Mouse (Mus musculus): ENCODE measurements around the gene Rasl10a.
A peak's percentile ranks its signal among the peaks of the same experiment; 100 is the strongest.
"Not testable (repeated sequence)": the region's sequence is repeated elsewhere in the genome, so short reads cannot be mapped to it uniquely, and the experiment has no call there.

Rasl10a gene

DNA sequence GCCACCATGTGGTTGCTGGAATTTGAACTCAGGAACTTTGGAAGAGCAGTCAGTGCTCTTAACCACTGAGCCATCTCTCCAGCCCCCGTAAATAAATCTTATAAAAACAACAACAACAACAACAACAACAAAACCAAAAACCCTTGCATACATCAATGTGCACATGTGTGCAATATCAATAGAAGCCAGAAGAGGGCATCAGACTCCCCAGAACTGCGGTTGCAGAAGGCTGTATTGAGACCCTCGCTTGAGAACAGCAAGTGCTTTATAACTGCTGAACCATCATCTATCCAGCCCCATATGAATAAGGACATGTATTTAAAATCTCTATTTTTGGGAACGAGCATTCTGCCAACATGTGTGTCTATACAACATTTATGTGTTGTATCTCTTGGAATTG, 17.0 kb downstream of the Rasl10a start:
- DNase-seq (ENCODE audit: low read depth, low spot score): peak; percentile 70

DNA sequence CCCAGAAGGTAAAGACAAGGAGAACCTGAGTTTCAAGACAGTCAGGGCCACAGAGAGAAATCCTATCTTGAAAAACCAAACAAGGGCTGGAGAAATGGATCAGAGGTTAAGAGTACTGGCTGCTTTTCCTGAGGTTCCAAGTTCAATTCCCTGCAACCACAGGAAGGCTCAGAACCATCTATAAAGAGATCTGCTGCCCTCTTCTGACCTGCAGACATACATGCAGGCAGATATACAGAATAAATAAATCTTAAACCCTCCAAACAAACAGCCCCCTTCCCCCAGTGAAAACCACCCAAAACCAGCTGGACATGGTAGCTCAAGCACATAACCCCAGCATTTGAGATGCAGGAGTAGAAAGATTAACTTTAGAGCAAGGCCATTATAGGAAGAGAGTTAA, 17.8 kb downstream of the Rasl10a start:
- peak; percentile 47 for DNase-seq (ENCODE audit: low read depth, low spot score)

DNA sequence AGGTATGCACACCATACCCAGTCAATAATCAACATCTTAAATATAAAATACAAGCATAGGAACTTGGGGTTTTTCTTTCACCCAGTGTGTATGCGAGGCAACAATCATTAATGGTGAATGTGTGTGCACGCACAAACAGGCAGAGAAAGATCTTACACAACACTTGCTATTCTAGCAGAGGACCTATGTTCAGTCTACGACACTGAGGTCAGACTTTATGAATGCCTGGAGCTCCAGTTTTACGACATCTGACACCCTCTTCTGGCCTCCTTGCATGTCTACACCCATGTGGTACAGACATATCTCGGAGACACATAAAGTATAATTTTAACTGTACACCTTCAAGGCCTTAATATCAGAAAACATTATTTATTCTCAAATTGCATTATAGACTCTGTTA, 18.9 kb downstream of the Rasl10a start:
- DNase-seq (ENCODE audit: low read depth, low spot score): not testable (repeated sequence)

DNA sequence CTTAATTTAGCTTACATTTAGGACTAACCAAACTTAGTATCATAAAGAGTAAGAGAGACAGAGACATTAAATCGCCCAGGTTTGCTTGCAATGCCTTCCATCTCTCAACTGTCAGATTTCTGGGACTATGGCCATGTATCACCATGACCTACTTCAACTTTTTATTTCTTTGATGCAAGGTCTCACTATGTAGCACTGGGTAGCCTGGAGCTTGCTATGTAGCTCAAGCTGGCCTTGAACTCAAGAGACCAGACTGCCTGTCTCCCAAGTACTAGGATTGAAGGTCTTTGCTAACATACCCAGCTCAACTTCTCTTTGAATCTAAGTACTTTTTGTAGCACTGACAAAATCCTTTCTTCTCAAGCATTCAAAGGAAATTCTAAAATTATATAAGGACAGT, 31.2 kb downstream of the Rasl10a start:
- no peak for DNase-seq (ENCODE audit: low read depth, low spot score)

DNA sequence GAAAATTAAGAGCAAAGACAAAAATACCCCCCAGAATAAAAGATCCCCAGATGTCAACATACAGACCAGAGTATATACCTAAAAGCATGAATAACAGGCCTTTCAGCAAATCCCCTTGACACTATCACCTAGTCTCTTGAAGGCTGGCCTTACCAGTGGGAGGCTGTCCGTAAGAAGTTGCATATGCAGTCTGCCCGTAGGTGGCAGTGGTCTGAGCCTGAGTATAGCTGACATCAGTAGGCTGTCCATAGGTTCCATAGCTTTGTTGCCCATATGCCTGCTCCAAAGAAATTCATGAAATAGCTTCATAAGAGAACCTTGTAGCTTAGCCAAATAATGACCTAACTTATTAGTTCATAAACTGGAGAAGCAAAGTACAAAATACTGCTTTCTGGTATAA, 33.8 kb downstream of the Rasl10a start:
- peak; percentile 70 for DNase-seq (ENCODE audit: low read depth, low spot score)

DNA sequence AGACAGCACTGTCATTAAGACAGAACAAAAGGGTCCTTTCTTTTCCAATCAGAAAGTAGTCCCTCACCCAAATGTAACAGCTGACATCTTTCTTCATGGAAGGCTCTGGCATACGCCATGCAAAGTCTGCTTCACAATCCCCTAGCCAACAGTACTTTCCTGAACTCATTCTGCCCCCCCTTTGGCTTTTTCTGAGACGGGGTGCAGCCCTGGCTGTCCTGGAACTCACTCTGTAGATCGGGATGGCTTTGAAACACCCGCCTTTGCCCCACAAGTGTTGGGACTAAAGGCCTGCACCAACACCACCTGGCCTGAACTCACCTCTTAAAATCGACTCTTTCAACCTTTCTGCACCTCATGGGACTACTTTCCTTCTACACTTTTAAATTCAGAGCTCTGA, 37.9 kb downstream of the Rasl10a start:
- DNase-seq (ENCODE audit: low read depth, low spot score): peak; percentile 26

DNA sequence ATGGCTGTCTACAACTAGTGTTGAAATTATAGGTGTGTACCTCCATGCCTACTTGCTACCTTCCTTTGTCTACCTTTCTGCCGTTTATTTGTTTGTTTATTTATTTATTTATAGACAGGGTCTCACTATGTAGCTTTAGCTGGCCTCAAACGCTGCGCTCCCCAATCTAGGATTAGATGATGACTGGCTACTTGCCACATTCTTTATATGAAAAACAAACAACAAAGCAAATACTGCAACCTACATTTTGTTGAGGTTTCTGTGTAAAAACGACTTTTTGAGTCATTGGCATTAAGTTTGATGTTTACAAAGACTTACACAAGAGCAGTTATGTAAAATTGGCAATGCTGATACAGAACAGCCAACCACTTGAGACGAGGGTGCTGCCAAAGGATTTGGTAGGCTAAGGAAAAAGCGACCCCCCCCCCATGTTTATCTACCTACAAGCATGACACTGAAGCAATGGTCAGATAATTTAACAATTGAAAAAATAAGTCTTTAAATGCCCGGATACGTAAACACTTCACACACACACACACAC, 38.6 kb downstream of the Rasl10a start:
- no peak for DNase-seq (ENCODE audit: low read depth, low spot score)

DNA sequence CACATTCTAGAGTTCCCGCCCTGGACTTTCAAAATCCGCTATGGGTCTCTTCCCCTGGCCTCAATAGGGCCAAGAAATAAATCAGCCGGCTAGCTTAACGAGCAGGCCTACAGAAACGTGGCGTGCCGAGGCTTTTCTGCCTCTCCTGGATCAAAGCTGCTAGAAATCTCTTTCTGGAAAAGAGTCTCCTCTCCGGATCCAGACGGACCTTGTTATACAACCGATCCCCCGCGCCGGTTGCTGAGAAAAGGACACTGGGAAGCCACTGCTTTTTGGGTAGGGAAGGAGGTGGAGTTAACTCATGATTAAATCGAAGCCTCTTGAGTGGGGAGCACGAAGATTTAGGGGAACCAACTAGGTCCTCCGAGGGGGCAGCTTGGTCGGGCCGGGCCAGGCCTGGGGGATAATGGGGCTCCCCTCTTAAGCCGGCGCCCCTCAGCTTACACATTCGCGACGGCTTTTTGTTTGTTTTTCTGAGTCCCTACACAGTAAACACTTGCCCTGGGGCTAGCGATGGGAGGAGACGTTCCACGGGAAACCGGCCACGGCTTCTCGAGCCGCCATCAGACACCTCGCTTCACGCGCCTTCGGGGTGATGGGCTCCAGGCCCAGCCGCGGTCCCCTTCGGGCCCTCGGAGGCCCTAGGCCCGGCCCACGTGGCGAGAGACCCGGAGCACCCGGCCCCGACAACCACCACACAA, 40.3 kb downstream of the Rasl10a start:
- peak; percentile 56 for DNase-seq (ENCODE audit: low read depth, low spot score)

DNA sequence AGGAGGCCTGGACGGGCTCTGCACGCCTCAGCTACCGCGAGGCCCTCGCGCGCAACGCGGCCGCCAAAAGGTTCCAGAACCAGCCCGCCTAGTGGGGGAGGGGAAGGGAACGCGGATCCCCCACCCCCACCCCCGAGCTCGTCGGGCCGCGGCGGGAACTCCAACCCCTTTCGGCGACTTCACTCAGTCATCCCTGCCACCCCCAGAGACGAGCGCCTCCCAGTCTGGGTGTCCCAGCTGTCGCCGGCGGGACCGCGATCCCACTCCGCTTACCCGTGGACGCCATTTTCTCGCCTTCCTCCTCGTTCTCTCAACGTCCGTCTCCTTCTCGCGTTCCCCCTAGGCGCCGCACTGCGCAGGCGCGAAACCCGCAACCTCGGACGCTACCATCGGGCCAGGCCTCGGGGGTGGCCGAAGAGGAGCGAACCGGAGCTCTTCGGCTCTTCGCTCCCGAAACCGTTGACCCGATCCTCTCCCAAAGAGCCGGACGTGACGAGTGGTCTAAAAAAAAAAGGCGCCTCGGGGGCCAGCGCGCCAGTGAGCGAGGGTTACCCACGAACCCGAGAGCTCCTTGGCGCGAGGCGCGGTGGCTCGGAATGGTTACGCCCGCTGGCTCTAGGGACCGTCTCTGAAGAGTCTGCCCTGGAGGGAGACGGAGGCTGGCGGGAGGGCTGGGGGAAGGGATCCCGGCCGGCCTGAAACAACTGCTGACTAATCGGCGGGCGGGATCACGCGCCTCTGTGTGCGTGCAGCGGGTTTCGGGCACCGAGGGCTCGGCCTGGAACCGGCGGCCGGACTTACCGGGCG, 41.0 kb downstream of the Rasl10a start, which contains the start of the genes Rhbdd3 and Ewsr1:
Gene Rhbdd3, plus strand, starts transcription at position 191 of the 807 bp plus-strand sequence.
Gene Ewsr1, minus strand, starts transcription at position 531 of the 807 bp plus-strand sequence.
- DNase-seq (ENCODE audit: low read depth, low spot score): peak; percentile 97

DNA sequence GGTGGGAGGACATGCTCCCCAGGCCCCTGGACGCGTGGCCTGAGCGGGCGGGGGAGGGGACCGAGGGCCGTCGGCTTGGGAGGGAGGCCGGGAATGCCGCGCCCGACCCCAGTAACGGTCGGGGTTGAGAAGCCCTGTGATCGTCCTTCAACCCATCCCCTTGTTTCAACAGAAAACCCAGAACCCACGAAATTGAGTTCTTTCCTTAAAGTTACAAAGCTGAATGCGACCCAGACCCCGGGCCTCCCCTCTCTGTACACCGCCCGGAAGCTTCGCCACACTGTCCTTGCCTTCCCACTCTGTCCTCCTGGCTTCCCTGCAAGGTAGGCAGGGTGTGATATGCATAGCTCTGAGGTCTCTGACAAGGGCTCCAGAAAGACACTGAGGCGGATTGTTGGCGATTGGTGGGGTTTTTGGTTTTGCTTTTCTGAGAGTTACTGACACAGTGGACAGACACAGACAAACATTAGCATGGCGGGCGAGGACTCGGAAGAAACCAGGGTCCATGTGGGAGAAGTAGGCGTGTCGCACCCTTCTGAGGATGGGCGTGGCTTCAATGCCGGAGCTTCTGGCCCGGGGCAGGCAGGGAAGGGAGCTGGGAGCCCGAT, 41.8 kb downstream of the Rasl10a start:
- peak; percentile 90 for DNase-seq (ENCODE audit: low read depth, low spot score)

DNA sequence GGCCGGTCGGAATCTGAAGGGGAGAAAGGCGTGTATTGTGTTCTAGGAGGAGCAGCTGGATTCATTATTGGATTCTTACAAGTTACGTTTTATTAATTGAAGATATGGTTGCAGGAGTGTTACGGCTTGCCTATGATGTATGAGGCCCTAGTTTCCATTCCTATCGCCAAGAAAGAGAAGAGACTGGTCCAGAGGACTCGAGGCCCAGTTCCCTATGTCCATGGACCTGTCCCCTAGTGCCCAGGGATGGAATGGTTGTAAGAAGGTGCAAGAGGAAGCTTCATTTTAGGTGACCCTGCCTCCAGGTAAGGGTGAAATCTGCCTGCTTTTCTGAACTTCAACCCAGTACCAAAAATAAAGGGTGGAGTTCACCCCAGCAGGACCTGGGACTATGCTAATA, 42.4 kb downstream of the Rasl10a start:
- no peak for DNase-seq (ENCODE audit: low read depth, low spot score)

DNA sequence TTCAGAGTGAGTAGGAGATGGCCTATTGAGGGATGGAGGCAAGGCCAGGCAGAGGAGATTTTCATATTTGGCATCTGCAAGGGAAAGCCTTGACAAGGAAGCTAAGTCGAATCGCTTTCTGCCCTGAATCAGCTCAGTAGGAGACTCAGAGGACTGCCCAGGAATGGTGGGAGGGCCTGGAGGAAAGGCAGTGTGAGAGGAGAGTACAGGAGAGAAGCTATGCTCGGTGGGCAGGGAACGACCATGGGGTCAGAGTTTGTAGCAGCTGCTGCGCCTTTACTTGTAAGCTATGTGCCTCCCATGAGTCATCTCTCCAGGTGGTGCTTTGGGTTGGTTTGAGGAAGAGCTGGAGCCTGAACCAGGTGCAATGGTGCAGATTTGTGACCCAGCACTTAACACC, 42.9 kb downstream of the Rasl10a start:
- DNase-seq (ENCODE audit: low read depth, low spot score): no peak

DNA sequence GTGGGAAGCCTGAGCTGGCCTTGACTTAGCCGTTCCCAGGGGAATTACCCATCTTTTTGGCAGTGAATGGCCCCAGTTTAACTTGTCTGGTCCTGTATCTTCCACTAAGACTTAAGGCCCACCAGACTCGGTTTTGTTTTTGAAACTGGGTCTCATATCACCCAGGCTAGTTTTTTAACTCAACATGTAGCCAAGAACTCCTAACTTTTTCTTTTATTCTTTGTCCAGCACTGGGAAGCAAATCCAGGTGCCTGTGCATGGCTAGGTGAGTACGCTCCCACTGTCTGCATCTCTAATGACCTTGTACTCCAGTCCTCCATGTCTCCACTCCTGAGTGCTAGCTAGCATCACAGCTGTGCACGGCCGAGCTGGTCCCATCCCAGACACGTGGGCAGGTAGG, 43.7 kb downstream of the Rasl10a start:
- no peak for DNase-seq (ENCODE audit: low read depth, low spot score)

DNA sequence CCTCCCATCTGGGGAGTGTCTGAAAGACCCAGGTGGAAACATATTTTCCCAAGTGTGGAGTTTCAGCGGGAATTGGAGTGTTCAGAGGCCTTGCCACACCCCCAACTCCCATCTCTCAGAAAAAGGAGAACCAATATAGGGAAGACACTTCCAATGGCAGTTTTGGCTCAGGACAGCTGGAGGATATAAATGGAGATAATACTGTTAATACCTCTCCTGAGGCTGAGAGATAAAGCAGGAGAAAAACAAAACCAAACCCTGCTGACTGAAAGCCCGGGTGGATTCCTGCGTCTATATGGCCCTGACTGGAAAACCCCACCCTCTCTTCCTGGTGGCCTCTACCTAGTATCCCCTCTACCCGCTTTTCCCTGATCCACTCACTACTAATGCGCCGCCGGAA, 44.5 kb downstream of the Rasl10a start:
- DNase-seq (ENCODE audit: low read depth, low spot score): no peak

DNA sequence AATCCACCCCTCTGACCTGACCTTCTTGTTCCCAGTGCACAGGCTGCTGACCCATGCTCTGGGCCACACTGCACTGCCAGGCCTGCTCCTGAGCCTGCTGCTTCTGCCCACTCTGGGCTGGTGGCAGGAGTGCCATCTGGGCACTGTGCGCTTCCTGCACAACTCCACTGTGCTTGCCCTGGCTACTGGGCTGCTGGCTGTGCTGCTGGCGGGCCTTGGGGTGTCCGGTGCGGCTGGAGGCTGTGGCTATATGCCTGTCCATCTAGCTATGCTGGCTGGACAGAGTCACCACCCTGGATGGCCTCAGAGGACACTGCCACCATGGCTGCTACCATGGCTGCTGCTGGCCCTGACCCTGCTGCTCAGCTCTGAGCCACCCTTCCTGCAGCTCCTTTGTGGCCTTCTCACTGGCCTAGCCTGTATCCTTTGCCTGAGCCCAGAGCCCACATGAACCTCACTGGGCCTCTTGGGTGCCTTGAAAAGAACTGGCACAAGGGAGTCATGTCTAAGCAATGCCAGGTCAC, 46.1 kb downstream of the Rasl10a start:
- DNase-seq (ENCODE audit: low read depth, low spot score): no peak

DNA sequence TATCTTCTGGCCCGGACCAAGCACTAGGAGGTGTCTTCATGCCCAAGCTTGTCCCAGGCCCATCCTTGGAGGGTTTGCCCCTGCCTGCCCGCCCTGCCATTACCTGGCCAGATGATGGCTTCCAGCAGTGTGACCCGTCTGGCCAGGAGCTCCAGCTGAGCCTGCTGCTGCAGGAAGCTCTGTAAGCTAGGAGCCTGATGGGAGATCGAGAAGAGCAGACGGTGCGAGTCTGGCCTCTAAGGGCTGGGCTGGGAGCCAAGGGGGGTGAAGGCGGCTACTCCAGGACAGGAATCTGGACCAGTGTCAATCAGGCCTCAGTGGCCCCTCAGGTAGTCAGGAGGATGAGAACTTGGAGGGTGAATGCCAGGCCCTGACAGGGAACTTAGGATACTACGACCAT, 51.5 kb downstream of the Rasl10a start:
- DNase-seq (ENCODE audit: low read depth, low spot score): no peak
